Mouse (Mus musculus) adrenal gland, postnatal 4 days (tissue): ENCODE results near the gene Skap1. TPM values are rescaled to one million over a fixed set of nuclear protein-coding genes. Genes with fewer than 3 reads are reported as not detected.

ENCODE experiments used
- DNase-seq, 2 experiments: peaks; one replicate each; pipeline ENCODE4 v3.0.0; 2021 to 2022; ENCODE audit warnings: low spot score in 2 of 2, mixed read lengths in 2 of 2
- total RNA-seq, 2 experiments: library from RNA; stranded (reverse); gene quantifications; 2 replicates each; pipeline ENCODE4 v1.2.3; 2021

The Skap1 gene
- total RNA-seq, 2 experiments from 2014 or later = 6.1 to 7.6 TPM

GRCm38 (mm10) chr11:96464716-96465060 lies 295 bp downstream of the Skap1 start:
- no peak for DNase-seq

DNA sequence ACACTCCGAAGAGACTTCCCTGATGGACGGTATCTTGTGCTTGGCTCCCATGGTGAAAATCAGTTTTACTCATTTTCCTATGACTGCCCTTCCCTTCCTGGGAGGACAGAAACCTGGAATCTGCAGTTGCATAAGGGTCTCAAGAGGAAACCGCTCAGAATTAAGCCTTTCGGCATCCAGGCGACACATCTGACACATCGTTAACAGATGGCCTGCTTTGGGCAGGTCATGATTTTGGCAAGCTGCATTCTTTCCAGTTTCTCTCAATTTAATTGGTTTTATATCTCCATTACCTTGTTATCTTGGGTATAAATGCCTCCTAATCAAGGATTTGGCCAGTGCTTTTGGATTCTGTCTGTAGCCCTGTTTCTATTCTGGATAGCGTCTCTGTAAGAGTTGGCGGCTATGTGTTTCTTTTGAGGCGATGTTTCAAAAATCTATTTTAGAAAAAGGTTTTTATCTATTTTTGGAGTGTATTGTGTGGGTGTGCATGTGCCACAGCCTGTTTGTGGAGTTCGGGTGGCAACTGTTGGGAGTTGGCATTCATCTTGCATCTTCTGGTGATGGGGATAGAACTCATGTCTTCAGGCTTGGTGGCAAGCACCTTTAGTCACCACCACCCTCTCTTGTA lies 1.1 kb downstream of the Skap1 start:
- no peak for DNase-seq

DNA sequence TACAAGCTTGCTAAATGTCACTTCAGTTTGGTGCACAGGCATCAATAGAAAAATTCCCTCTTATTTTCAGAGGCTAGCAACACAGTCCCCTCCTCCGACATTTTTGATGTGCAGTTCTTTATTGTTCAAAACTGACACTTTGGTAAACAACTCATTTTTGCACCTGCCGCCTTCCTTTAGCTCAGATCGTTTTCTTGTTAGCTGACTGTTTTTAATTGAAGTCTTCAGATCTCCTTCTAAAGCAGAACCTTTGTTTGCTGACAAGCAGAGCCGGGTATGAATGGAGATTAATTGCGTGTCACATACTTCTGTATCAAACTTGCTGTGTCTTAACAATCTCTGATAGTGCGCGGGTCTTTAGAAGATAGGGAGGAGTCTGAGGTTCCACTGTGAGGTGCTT lies 2.0 kb downstream of the Skap1 start:
- no peak for DNase-seq

- DNase-seq = no peak
Measured at GRCm38 (mm10) chr11:96466987-96467386, 2.6 kb downstream of the Skap1 start.

DNA sequence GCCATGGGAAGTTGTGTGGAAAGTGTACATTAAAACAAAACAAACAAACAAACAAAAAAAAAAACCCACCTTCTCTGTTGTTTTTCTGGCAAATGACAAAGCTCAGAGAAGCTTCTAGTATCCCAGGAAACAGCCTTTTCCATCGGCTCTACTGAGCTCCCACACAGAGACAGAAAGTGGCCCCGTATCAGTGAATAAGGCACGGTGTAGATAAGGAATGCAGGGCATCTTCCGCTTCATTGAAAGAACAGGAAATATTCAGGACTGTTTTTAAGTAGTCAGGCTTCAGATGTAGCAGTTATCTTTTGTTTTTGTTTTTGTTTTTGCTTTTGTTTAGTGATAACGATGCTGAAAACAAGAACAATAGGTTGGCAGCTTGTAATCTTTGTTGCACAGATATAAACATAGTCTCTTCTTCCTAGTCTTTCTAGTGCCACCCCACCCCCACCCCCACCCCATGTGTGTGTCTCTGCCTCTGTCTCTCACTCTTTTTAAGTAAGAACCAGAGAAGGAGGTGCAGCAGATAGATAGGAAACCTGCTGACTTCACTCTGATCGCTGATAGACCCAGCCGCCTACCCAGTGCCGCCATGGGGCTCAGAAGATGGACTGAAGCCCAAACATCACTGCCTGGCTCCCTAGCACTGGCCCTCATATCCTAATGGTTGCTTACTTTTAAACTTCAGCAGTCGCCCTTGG lies 3.8 kb downstream of the Skap1 start:
- DNase-seq = no peak

GRCm38 (mm10) chr11:96482711-96483110 lies 18.3 kb downstream of the Skap1 start:
- DNase-seq = no peak

- no peak for DNase-seq
Measured at GRCm38 (mm10) chr11:96483179-96483578, 18.8 kb downstream of the Skap1 start.

GRCm38 (mm10) chr11:96498481-96498880 lies 34.1 kb downstream of the Skap1 start:
- DNase-seq = no peak

- no peak for DNase-seq
Measured at GRCm38 (mm10) chr11:96501042-96501441, 36.6 kb downstream of the Skap1 start.

DNA sequence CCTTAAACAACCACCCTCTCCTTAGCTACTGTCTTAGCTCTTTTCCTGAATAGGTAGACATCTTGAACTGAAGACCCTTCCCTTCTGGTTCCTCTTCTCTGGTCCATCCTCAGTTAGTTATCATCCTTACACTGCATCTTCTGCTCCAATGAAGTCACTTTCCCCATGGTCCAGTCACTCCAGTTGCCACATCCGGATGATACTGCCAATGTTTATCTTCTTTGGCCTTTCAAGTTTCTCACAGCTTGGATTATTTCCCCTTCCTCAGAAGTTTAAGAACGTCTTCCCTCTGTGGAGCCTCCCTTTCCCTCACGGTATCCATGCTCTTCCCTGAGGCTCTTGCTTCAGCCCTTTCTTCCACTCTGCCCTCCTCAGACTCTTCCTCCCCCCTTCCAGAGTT lies 38.6 kb downstream of the Skap1 start:
- no peak for DNase-seq

DNA sequence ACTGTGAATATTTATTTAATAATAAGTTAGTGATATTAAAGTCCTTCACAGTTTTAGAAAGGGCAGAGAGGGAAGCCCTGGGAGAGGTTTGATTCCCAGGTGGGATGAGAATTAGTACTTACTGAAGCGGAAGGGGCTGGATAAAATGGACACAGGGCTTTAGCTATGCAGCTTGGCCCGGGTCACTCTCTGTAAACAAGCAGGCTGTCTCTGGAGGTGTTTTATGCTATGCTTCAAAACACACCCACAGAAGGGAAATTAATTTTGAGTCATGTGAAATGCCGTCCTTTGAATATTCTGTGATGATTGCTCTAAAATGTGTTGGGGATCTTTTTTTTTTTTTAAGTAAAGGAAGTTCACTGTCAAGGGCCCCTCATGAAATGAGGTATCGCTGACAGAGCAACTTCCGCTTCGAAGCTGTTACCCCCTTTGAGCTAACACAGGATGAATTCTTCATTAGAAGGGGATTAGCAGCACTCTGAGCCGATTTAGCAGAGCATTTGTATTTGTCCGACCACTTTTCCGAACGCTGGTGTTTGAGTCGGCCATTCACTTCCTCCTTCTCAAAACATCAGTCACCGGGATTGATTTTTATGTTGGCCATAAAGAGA lies 40.2 kb downstream of the Skap1 start:
- DNase-seq = no peak

- no peak for DNase-seq
Measured at GRCm38 (mm10) chr11:96505841-96506240, 41.4 kb downstream of the Skap1 start.

- DNase-seq = no peak
Measured at GRCm38 (mm10) chr11:96515164-96515563, 50.8 kb downstream of the Skap1 start.

DNA sequence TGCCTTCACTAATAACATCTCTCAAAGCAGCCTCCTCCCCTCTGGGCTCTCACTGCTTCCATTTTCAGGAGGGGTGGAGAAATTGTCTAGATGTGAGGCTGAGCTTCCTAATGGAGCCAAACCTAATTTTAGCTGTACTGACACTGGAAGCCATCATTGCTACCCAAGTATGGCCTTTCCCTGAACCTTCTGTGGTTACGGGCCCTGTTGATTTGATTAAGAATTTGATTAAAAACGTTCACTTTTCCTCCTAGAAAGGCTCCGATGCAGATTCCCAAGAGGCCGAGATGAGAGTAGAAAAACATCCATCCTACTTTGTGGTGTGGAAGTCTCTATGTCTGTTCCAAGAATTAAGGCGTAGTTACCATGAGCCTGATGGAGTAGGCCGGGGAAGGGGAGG lies 60.1 kb downstream of the Skap1 start:
- DNase-seq = no peak

- DNase-seq = peak in 1 of 2 experiments; percentile 7
Measured at GRCm38 (mm10) chr11:96526137-96526621, 61.8 kb downstream of the Skap1 start.

DNA sequence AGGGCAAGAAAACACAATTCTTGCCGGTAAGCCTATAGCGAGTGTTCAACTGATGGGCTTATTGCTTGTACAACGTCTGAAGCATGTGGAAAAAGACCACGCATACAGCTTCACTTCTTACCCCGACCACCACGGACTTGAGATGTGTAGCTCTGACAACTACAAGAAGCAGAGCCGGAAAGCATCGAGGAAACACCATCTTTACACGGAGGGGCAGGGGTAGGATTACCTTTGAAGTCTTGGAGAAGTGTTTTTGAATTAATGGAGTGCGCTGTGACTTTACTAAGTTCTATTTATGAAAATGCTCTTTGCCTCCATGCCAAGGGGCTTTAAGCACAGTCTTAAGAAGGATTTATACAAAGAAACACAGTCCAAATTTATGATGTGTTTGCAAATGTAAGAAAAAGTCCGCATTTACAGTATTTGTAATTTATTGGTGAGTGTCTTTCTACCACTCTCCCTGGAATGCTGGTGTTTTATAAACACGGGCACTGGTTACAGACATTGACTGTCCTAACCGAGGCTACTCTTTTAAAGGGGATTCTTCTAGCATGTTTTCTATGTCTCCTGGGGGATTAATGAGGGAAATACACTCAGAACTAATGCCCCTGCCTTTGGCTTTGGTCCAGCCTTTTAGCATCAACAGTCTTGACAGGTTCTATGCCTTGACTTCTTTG lies 67.5 kb downstream of the Skap1 start:
- no peak for DNase-seq

GRCm38 (mm10) chr11:96534531-96534930 lies 70.1 kb downstream of the Skap1 start:
- no peak for DNase-seq

GRCm38 (mm10) chr11:96536146-96536545 lies 71.8 kb downstream of the Skap1 start:
- no peak for DNase-seq

DNA sequence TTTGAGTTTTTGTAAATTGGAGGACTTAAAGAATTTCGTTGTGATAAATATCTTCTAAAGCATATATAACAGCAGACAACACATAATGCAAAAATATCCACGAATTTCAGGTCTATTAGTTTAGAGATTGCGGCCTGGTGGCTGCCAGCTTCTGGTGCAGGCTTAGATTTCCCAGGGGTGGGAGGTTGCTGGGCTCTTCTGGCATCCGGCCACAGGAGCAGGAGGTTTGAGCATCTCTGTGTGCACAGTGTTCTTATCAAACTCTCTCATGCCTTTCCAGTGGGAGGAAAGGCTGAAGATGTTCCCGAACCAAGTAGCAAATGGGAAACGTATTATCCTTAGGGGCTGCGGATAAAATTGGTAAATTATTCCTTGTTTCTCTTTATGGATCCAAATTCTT lies 77.6 kb downstream of the Skap1 start:
- DNase-seq = no peak

GRCm38 (mm10) chr11:96542561-96542960 lies 78.2 kb downstream of the Skap1 start:
- DNase-seq = no peak

DNA sequence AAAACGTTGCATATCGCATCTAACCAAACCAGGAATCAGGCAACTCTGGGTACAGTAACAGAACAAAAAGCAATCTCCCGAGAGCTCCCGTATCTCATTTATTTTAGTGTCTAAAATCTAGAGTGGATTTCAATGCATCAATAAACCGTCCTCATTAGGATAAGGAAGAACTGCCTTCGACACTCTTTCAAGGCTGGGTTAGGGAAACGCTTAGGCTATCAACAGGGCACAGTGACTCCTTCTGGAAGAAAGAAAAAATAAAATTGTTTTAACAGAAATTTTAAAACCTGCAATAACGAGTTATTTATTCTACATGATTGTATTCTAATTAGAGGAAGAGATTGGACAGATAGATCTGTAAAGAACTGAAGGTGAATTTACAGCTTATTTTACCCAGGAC lies 82.0 kb downstream of the Skap1 start:
- no peak for DNase-seq
